Mouse (Mus musculus) heart, postnatal 36 days (tissue): ENCODE measurements around the gene Krtap17-1. TPM values are rescaled to one million over a fixed set of nuclear protein-coding genes. Genes with fewer than 3 reads are reported as not detected.

ENCODE experiments used
- DNase-seq, 2 experiments: peaks; one replicate each; pipeline ENCODE4 v3.0.0; 2021 to 2022
- intact Hi-C: fragments of 180-260 bp; cut with DNase I; formaldehyde crosslinking; loops from one replicate; pipeline ENCODE4 v1.15.1; 2025
- total RNA-seq, 2 experiments: library from RNA; stranded (reverse); gene quantifications; 2 replicates each; pipeline ENCODE4 v1.2.3; 2021

The Krtap17-1 gene
- total RNA-seq, 2 experiments from 2014 or later, result not detected

- intact Hi-C loops, result no loop called here
- no peak for DNase-seq
Observed at GRCm38 (mm10) chr11:99978953-99979352, 14.8 kb downstream of the Krtap17-1 start, which contains the start of gene Krtap29-1. TSS of gene Krtap29-1 (minus strand) at chr11:99979053.

GRCm38 (mm10) chr11:99965961-99966360 lies 27.8 kb downstream of the Krtap17-1 start:
- DNase-seq, result no peak
- intact Hi-C loops, result no loop called here

DNA sequence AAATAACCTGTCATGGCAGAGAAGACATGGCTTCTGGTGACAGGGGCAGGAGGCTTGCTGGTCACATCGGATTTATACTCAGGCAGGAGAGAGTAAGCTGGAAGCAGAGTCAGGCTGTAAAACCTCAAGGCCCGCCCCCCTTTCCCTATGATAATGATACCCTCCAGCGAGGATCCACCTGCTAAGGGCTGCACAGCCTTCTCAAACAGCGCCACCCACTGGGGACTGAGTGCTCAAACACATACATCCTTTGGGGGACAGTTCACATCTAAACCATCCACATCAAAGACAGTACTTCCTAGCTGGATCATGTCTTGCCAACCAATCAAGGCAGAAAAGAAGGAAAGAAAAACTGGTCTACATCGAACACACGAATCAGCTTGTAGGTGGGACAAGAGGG lies 29.6 kb downstream of the Krtap17-1 start:
- no peak for DNase-seq
- intact Hi-C loops, result no loop called here

GRCm38 (mm10) chr11:99948175-99948574 lies 45.6 kb downstream of the Krtap17-1 start, which contains the start of gene Krtap9-5:
TSS of gene Krtap9-5 (plus strand) at chr11:99948475.
- intact Hi-C loops, result no loop called here
- no peak for DNase-seq

Other genes starting within 250 kb of the Krtap17-1 start
- gene Gm11595, start 221.1 kb downstream of the Krtap17-1 start, total RNA-seq, result not detected
- gene Krtap4-8, start 213.3 kb downstream of the Krtap17-1 start, total RNA-seq, result not detected
- not detected for gene Krtap4-9, start 208.8 kb downstream of the Krtap17-1 start, total RNA-seq
- gene Gm11596, start 200.5 kb downstream of the Krtap17-1 start, total RNA-seq, result not detected
- gene Gm11569, start 195.1 kb downstream of the Krtap17-1 start, total RNA-seq, result not detected
- gene Gm11554, start 189.5 kb downstream of the Krtap17-1 start, total RNA-seq, result not detected
- gene Krtap4-13, start 184.1 kb downstream of the Krtap17-1 start, total RNA-seq, result not detected
- gene Gm11564, start 178.3 kb downstream of the Krtap17-1 start, total RNA-seq, result not detected
- not detected for gene 2300003K06Rik, start 155.9 kb downstream of the Krtap17-1 start, total RNA-seq
- gene Krtap4-16, start 142.4 kb downstream of the Krtap17-1 start, total RNA-seq, result not detected
- not detected for gene Gm11568, start 136.1 kb downstream of the Krtap17-1 start, total RNA-seq
- not detected for gene Gm11559, start 129.5 kb downstream of the Krtap17-1 start, total RNA-seq
- gene Krtap9-1, start 120.6 kb downstream of the Krtap17-1 start, total RNA-seq, result not detected
- not detected for gene Gm11567, start 114.8 kb downstream of the Krtap17-1 start, total RNA-seq
- gene Krtap31-1, start 86.1 kb downstream of the Krtap17-1 start, total RNA-seq, result not detected
- not detected for gene Gm11565, start 79.2 kb downstream of the Krtap17-1 start, total RNA-seq
- gene Krtap31-2, start 57.7 kb downstream of the Krtap17-1 start, total RNA-seq, result not detected
- gene Krtap9-5, start 45.5 kb downstream of the Krtap17-1 start, total RNA-seq, result not detected
- gene Krtap29-1, start 14.9 kb downstream of the Krtap17-1 start, total RNA-seq, result not detected
- gene Krtap16-1, start 7.4 kb downstream of the Krtap17-1 start, total RNA-seq, result not detected
- gene Krt33a, start 22.2 kb upstream of the Krtap17-1 start, total RNA-seq, result not detected
- not detected for gene Krt33b, start 35.9 kb upstream of the Krtap17-1 start, total RNA-seq
- not detected for gene Krt34, start 47.6 kb upstream of the Krtap17-1 start, total RNA-seq
- not detected for gene Krt31, start 56.6 kb upstream of the Krtap17-1 start, total RNA-seq
- gene Krt32, start 94.2 kb upstream of the Krtap17-1 start, total RNA-seq, result not detected
- not detected for gene Krt35, start 102.2 kb upstream of the Krtap17-1 start, total RNA-seq
- gene Krt36, start 111.6 kb upstream of the Krtap17-1 start, total RNA-seq, result not detected
- gene Krt13, start 127.6 kb upstream of the Krtap17-1 start, total RNA-seq, result not detected
- gene Krt15, start 141.9 kb upstream of the Krtap17-1 start, total RNA-seq, result not detected
- gene Krt19, start 154.7 kb upstream of the Krtap17-1 start, total RNA-seq, result 10 to 100 TPM in 1 of 2 experiments, 1 to 10 TPM in 1; 6.0 to 10.2 TPM
- not detected for gene Krt9, start 199.3 kb upstream of the Krtap17-1 start, total RNA-seq
- gene Krt14, start 213.6 kb upstream of the Krtap17-1 start, total RNA-seq, result under 1 TPM; 0.19 to 0.61 TPM